Mouse (Mus musculus) heart, adult 2 months (tissue): ENCODE results near the gene Ppp2ca.

ENCODE experiments used
- CTCF ChIP-seq: fragments of 200-600 bp; IDR thresholded peaks from 2 replicates; pipeline ENCODE4 v1.8.1; 2022; ENCODE audit warnings: antibody characterized with exemption, mild to moderate bottlenecking, moderate library complexity
- EP300 ChIP-seq: fragments of 200-500 bp; IDR thresholded peaks from 2 replicates; pipeline ENCODE4 v1.6.1; 2011; ENCODE audit warnings: low read depth, low read length, control low read depth; ENCODE audit not compliant: insufficient read depth
- POLR2A ChIP-seq: fragments of 200-500 bp; IDR thresholded peaks from 2 replicates; pipeline ENCODE4 v1.6.1; 2011; ENCODE audit warnings: mild to moderate bottlenecking, low read depth, low read length, control low read depth; ENCODE audit not compliant: insufficient read depth

DNA sequence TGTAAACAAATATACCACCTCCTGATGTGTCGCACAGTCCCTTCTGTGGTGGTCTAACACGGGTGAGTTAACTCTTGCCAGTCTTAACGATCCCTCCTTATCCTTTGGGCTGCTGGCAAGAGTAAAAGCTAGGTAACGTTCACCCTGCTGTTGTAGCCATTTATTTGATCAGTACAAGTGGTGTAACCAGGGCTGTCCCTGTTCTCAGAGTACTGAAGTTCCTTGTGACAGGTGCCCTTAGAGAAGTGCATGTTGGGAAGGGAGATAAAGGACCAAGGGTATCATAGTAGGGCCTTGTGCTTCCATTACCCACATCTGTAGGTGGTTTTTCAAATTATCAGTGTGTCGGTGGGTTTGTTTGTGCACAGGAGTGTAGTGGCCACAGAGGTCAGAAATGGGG lies 29.3 kb downstream of the Ppp2ca start:
- TF ChIP-seq CTCF = no peak
- TF ChIP-seq POLR2A = no peak
- TF ChIP-seq EP300 = no peak
